Mouse (Mus musculus) cerebellum, adult 2 months (tissue): ENCODE results near the gene Trmt13.

ENCODE experiments used
- CTCF ChIP-seq: fragments of 200-500 bp; IDR thresholded peaks from 2 replicates; pipeline ENCODE4 v1.5.1; 2011; ENCODE audit warnings: low read depth, mild to moderate bottlenecking, control low read depth, low read length, moderate library complexity, borderline replicate concordance; ENCODE audit not compliant: insufficient read depth
- POLR2A ChIP-seq: fragments of 200-500 bp; IDR thresholded peaks from 2 replicates; pipeline ENCODE4 v1.6.1; 2011; ENCODE audit warnings: low read length, control low read depth, borderline replicate concordance; ENCODE audit not compliant: insufficient read depth

GRCm38 (mm10) chr3:116662463-116662863 lies 48.1 kb upstream of the Trmt13 start, which contains the start of gene Mfsd14a:
- peak; percentile 87 for TF ChIP-seq POLR2A
- no peak for TF ChIP-seq CTCF
